Mouse (Mus musculus) stomach, embryonic 14.5 days (tissue): ENCODE data around the gene Hnrnpab. TPM values are rescaled to one million over a fixed set of nuclear protein-coding genes. Genes with fewer than 3 reads are reported as not detected.
A peak's percentile ranks its signal among the peaks of the same experiment; 100 is the strongest.
"Not testable (repeated sequence)": the region's sequence is repeated elsewhere in the genome, so short reads cannot be mapped to it uniquely, and the experiment has no call there.

Experiments
- ATAC-seq: fragments of 200-750 bp; cut with Nextera tagmentation; 2 replicates; pipeline ENCODE4 v1.8.0; 2017; ENCODE audit warnings: low read depth, moderate TSS enrichment; ENCODE audit not compliant: insufficient number of reproducible peaks, insufficient read depth, low FRiP score
- H3K27ac ChIP-seq: fragments of 300-500 bp; sonication (generic); 2 replicates; pipeline ENCODE4 v1.5.1; 2014; ENCODE audit warnings: mild to moderate bottlenecking, low read length, moderate library complexity, mixed read lengths
- H3K27me3 ChIP-seq: fragments of 300-500 bp; sonication (generic); 2 replicates; pipeline ENCODE4 v1.6.1; 2014; ENCODE audit warnings: low read length, control low read depth, mixed read lengths; ENCODE audit not compliant: control insufficient read depth, insufficient read depth
- H3K36me3 ChIP-seq: fragments of 300-500 bp; sonication (generic); 2 replicates; pipeline ENCODE4 v1.6.1; 2014; ENCODE audit warnings: mild to moderate bottlenecking, control low read depth, low read length, moderate library complexity, mixed read lengths; ENCODE audit not compliant: control insufficient read depth, insufficient read depth
- H3K4me1 ChIP-seq: fragments of 300-500 bp; sonication (generic); 2 replicates; pipeline ENCODE4 v1.6.1; 2014; ENCODE audit warnings: low read length, control low read depth, mixed read lengths; ENCODE audit not compliant: control insufficient read depth, insufficient read depth
- H3K4me2 ChIP-seq: fragments of 300-500 bp; sonication (generic); replicated peaks from 2 replicates; pipeline ENCODE4 v1.6.1; 2014; ENCODE audit warnings: low read depth, low read length, control low read depth
- H3K4me3 ChIP-seq: fragments of 300-500 bp; sonication (generic); 2 replicates; pipeline ENCODE4 v1.5.1; 2014; ENCODE audit warnings: low read depth, low read length, control low read depth
- H3K9ac ChIP-seq: fragments of 300-500 bp; sonication (generic); replicated peaks from 2 replicates; pipeline ENCODE4 v1.6.1; 2014; ENCODE audit warnings: low read depth, mild to moderate bottlenecking, control low read depth, low read length, moderate library complexity, mixed read lengths
- H3K9me3 ChIP-seq: fragments of 300-500 bp; sonication (generic); 2 replicates; pipeline ENCODE4 v1.6.1; 2016; ENCODE audit warnings: low read depth, low read length, control low read depth; ENCODE audit not compliant: control insufficient read depth
- WGBS: fragments of 180-500 bp; shearing (Covaris S2); extraction: QIAGEN DNeasy Blood & Tissue Kit; methylation state at CpG from one replicate; pipeline ENCODE4 v1.1.7; 2014; 5-methylcytosine and 5-hydroxymethylcytosine counted together
- polyA plus RNA-seq: library from polyadenylated mRNA; unstranded; fragments of >200 nt; fragmentation: Nextera tagmentation; extraction: Ambion mirVana; gene quantifications from 2 replicates; pipeline ENCODE4 v1.2.1, GENCODE M21; 2014

Hnrnpab gene
- polyA plus RNA-seq, 1 experiment from 2014 or later = 474 TPM

DNA sequence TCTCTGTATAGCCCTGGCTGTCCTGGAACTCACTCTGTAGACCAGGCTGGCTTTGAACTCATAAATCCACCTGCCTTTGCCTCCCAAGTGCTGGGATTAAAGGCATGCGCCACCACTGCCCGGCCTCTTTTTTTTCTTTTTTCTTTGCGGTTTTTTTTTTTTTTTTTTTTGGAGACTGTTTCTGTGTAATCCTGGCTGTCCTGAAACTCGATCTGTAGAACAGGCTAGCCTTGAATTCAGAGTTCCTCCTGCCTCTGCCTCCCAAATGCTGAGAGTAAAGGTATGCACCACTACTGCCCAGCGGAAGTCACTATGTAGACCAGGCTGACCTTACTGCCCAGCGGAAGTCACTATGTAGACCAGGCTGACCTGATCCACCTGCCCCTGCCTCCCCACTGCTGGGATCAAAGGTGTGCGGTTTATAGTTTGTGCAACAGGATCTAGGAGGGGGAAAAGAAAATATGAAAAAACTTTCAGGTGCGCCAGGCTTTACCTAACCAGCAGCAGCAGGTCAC, 12.3 kb upstream of the Hnrnpab start:
- Histone ChIP-seq H3K4me2 (peak overlapping the region; percentile 78), H3K36me3 (peaks cover 21% of the 10 kb centered on the region; the same call in 1 of the 2 replicates), H3K4me3 (peak overlapping the region; percentile 90), H3K27me3 (no peaks in the 10 kb centered on the region), H3K9ac (no peak overlapping the region), H3K27ac (no peak overlapping the region), H3K4me1 (peaks cover 22% of the 10 kb centered on the region; the same call in 1 of the 2 replicates), H3K9me3 (no peaks in the 10 kb centered on the region)
- peak; percentile 3; the same call in 1 of the 2 replicates for ATAC-seq
- WGBS = 44% methylated on average over 8 of the region's 8 CpGs

- Histone ChIP-seq H3K36me3 (peaks cover 9% of the 10 kb centered on the region; the same call in 1 of the 2 replicates), H3K27ac (no peak overlapping the region), H3K4me2 (no peak overlapping the region), H3K27me3 (no peaks in the 10 kb centered on the region), H3K9me3 (no peaks in the 10 kb centered on the region), H3K9ac (no peak overlapping the region), H3K4me3 (no peak overlapping the region), H3K4me1 (peaks cover 22% of the 10 kb centered on the region; the same call in 1 of the 2 replicates)
- 3% methylated on average over 4 of the region's 4 CpGs for WGBS
- ATAC-seq = 0 out of 2 replicates have a peak, but pooled peaks have one; percentile 3
Measured at GRCm38 (mm10) chr11:51617693-51618092, 11.0 kb upstream of the Hnrnpab start.

DNA sequence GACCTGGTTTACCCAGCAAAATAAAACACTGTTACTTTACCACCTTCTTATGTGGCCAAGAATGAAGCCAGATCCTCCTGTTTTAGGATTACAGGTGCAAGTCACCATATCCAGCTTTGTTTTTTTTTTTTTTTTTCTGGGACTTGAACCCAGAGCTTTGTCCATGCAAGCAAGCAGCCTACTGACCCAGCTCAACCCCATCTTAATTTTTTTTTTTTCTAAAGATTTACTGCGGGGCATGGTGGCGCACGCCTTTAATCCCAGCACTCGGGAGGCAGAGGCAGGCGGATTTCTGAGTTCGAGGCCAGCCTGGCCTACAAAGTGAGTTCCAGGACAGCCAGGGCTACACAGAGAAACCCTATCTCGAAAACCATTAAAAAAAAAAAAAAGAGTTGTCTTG, 9.5 kb upstream of the Hnrnpab start:
- Histone ChIP-seq H3K9ac (0 out of 2 replicates have a peak overlapping the region, but pooled peaks have one; percentile 45), H3K4me1 (peaks cover 22% of the 10 kb centered on the region; the same call in 1 of the 2 replicates), H3K27ac (peak overlapping the region; percentile 96), H3K4me3 (peak overlapping the region; percentile 27), H3K4me2 (peak overlapping the region; percentile 56)
- not testable (repeated sequence) for H3K27me3 ChIP-seq, ATAC-seq, H3K9me3 ChIP-seq, H3K36me3 ChIP-seq
- WGBS = 91% methylated on average over 7 of the region's 7 CpGs

- Histone ChIP-seq H3K36me3 (no peaks in the 10 kb centered on the region), H3K9me3 (no peaks in the 10 kb centered on the region)
- ATAC-seq = peak; percentile 66; the same call in 1 of the 2 replicates
Measured at GRCm38 (mm10) chr11:51615601-51616000, 9.0 kb upstream of the Hnrnpab start.

GRCm38 (mm10) chr11:51615129-51615528, 8.5 kb upstream of the Hnrnpab start:
- H3K27ac ChIP-seq = peak overlapping the region; percentile 96
- WGBS = 28% methylated on average over 7 of the region's 7 CpGs
- no peaks in the 10 kb centered on the region for H3K27me3 ChIP-seq
- ATAC-seq = no peak
- H3K4me3 ChIP-seq = peak overlapping the region; percentile 27
- peak overlapping the region; percentile 56 for H3K4me2 ChIP-seq
- H3K9ac ChIP-seq = peak overlapping the region; percentile 45; the same call in 1 of the 2 replicates
- no peaks in the 10 kb centered on the region for H3K36me3 ChIP-seq
- H3K4me1 ChIP-seq = peaks cover 16% of the 10 kb centered on the region; the same call in 1 of the 2 replicates
- no peaks in the 10 kb centered on the region for H3K9me3 ChIP-seq

More at GRCm38 (mm10) chr11:51615601-51616000, 9.0 kb upstream of the Hnrnpab start:
- Histone ChIP-seq H3K27ac (peak overlapping the region; percentile 96), H3K4me2 (peak overlapping the region; percentile 56), H3K4me1 (peaks cover 19% of the 10 kb centered on the region; the same call in 1 of the 2 replicates), H3K9ac (peak overlapping the region; percentile 45; the same call in 1 of the 2 replicates), H3K4me3 (peak overlapping the region; percentile 27), H3K27me3 (no peaks in the 10 kb centered on the region)
- 4% methylated on average over 14 of the region's 14 CpGs for WGBS

DNA sequence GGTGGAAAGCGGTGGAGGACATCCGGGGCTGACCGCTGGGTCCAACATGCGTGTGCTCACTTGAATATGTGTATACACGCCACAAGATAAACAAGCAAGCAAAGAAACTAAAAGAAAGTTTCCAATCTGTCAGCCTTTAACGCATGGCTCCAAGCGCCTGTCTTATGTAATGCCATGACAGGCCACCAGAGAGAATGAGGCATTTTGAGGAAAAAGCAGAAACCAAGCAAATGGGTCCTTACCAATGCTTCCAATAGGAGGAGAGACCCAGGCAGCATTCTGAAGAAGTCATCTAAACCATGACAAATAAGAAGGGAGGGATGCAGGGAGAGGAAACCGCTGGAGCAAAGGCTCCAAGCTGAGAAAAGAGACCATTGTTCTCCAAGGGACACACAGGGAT, 7.6 kb upstream of the Hnrnpab start:
- no peak for ATAC-seq
- 74% methylated on average over 8 of the region's 8 CpGs for WGBS
- Histone ChIP-seq H3K9ac (no peak overlapping the region), H3K36me3 (no peaks in the 10 kb centered on the region), H3K27me3 (no peaks in the 10 kb centered on the region), H3K4me1 (peaks cover 17% of the 10 kb centered on the region), H3K4me2 (no peak overlapping the region), H3K27ac (peak overlapping the region; percentile 96; the same call in 1 of the 2 replicates), H3K4me3 (no peak overlapping the region), H3K9me3 (no peaks in the 10 kb centered on the region)

GRCm38 (mm10) chr11:51609940-51610339, 3.3 kb upstream of the Hnrnpab start:
- H3K4me2 ChIP-seq, H3K4me3 ChIP-seq, H3K9me3 ChIP-seq, H3K27me3 ChIP-seq, H3K27ac ChIP-seq, H3K36me3 ChIP-seq, H3K9ac ChIP-seq, ATAC-seq: not testable (repeated sequence)
- H3K4me1 ChIP-seq = peaks cover 13% of the 10 kb centered on the region
- WGBS = 78% methylated on average over 5 of the region's 5 CpGs

DNA sequence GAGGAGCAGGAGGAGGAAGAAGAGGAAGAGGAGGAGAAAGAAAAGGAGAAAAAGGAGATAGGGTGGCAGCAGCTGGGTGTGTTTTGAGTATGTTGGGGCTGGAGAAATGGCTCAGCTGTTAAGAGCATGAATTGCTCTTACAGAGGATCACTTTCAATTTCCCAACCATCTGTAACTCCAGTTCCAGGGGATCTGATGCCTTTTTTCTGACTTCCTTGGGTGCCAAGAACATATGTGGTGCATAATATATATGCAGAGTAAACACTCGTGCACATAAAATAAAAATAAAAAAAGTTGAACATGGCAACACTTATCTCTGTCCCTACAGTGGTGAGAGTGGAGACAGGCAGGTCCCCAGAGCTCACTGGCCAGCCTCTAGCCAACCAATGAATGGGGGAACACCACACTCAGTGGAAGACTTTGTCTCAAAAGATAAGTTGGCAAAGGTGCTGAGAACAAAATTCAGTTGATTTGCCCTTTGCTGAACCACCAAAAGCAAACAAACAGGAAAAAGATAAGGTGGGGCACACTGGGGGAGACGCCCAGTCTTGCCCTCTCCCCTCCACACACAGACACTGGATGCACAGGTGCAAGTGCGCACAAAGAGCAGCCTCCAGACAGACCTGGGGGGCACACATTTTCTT, 2.7 kb upstream of the Hnrnpab start:
- Histone ChIP-seq H3K9me3 (no peaks in the 10 kb centered on the region), H3K9ac (no peak overlapping the region), H3K27me3 (no peaks in the 10 kb centered on the region), H3K36me3 (peaks cover 12% of the 10 kb centered on the region), H3K27ac (no peak overlapping the region), H3K4me1 (peaks cover 13% of the 10 kb centered on the region), H3K4me3 (no peak overlapping the region), H3K4me2 (no peak overlapping the region)
- WGBS = 60% methylated on average over 3 of the region's 3 CpGs
- no peak for ATAC-seq
